Mouse (Mus musculus) left cerebral cortex, postnatal 25 days (tissue): ENCODE data around the gene Otub1. TPM values are rescaled to one million over a fixed set of nuclear protein-coding genes. Genes with fewer than 3 reads are reported as not detected.

Source experiments
- DNase-seq, 2 experiments: peaks; one replicate each; pipeline ENCODE4 v3.0.0; 2022; ENCODE audit warnings: low spot score in 2 of 2, mixed read lengths in 1 of 2
- intact Hi-C: fragments of 180-260 bp; cut with DNase I; formaldehyde crosslinking; loops from one replicate; pipeline ENCODE4 v1.15.1; 2025
- total RNA-seq, 2 experiments: library from RNA; stranded (reverse); gene quantifications; 2 replicates each; pipeline ENCODE4 v1.2.3; 2021

Gene Otub1
- total RNA-seq: 100 to 1,000 TPM; 258 to 270 TPM

GRCm38 (mm10) chr19:7205753-7206736, at the start of gene Otub1:
Gene Otub1, minus strand, starts transcription at chr19:7206316.
- intact Hi-C loops: no loop called here
- peak; percentile 92 to 96 for DNase-seq

- DNase-seq: no peak
- intact Hi-C loops: no loop called here
Observed at GRCm38 (mm10) chr19:7246021-7246420, 39.9 kb upstream of the Otub1 start.

GRCm38 (mm10) chr19:7240782-7241690, 34.9 kb upstream of the Otub1 start, which contains the start of gene Naa40:
Gene Naa40, minus strand, starts transcription at chr19:7241183.
- peak; percentile 93 to 96 for DNase-seq
- intact Hi-C loops: loop anchor here (2.0 kb wide), 1 partner anchor 176 kb away; the partner anchor contains the start of gene 2700081O15Rik

- DNase-seq: no peak
- intact Hi-C loops: loop anchor here (2.0 kb wide), 1 partner anchor 177 kb away; the partner anchor contains the start of gene 2700081O15Rik
Observed at GRCm38 (mm10) chr19:7240291-7240690, 34.2 kb upstream of the Otub1 start.

GRCm38 (mm10) chr19:7239574-7239973, 33.5 kb upstream of the Otub1 start:
- intact Hi-C loops: loop anchor here (10.0 kb wide), 2 partner anchors 105 to 375 kb away; partner anchors contain the start of genes Hrasls5 and Mark2
- DNase-seq: no peak

GRCm38 (mm10) chr19:7236742-7237141, 30.6 kb upstream of the Otub1 start:
- intact Hi-C loops: loop anchor here (10.0 kb wide), 2 partner anchors 108 to 378 kb away; partner anchors contain the start of genes Hrasls5 and Mark2
- DNase-seq: no peak

GRCm38 (mm10) chr19:7236011-7236410, 29.9 kb upstream of the Otub1 start:
- no peak for DNase-seq
- intact Hi-C loops: loop anchor here (10.0 kb wide), 2 partner anchors 109 to 379 kb away; partner anchors contain the start of genes Hrasls5 and Mark2

GRCm38 (mm10) chr19:7235461-7235860, 29.3 kb upstream of the Otub1 start:
- intact Hi-C loops: loop anchor here (10.0 kb wide), 2 partner anchors 109 to 379 kb away; partner anchors contain the start of genes Hrasls5 and Mark2
- no peak for DNase-seq

GRCm38 (mm10) chr19:7234537-7235221, 28.6 kb upstream of the Otub1 start:
- peak; percentile 83 to 89 for DNase-seq
- intact Hi-C loops: loop anchor here (10.0 kb wide), 2 partner anchors 110 to 380 kb away; partner anchors contain the start of genes Hrasls5 and Mark2

- DNase-seq: no peak
- intact Hi-C loops: no loop called here
Observed at GRCm38 (mm10) chr19:7226511-7226914, 20.4 kb upstream of the Otub1 start.

GRCm38 (mm10) chr19:7225096-7225690, 19.1 kb upstream of the Otub1 start:
- intact Hi-C loops: no loop called here
- no peak for DNase-seq

GRCm38 (mm10) chr19:7224253-7224652, 18.1 kb upstream of the Otub1 start:
- no peak for DNase-seq
- intact Hi-C loops: no loop called here

GRCm38 (mm10) chr19:7223488-7223887, 17.4 kb upstream of the Otub1 start:
- DNase-seq: no peak
- intact Hi-C loops: no loop called here

GRCm38 (mm10) chr19:7222196-7222595, 16.1 kb upstream of the Otub1 start:
- DNase-seq: no peak
- intact Hi-C loops: no loop called here

- no peak for DNase-seq
- intact Hi-C loops: no loop called here
Observed at GRCm38 (mm10) chr19:7218753-7219152, 12.6 kb upstream of the Otub1 start.

GRCm38 (mm10) chr19:7217926-7218267, 11.8 kb upstream of the Otub1 start:
- no peak for DNase-seq
- intact Hi-C loops: no loop called here

- peak; percentile 97 to 99 for DNase-seq
- intact Hi-C loops: no loop called here
Observed at GRCm38 (mm10) chr19:7217162-7217925, 11.2 kb upstream of the Otub1 start, which contains the start of gene Cox8a. Gene Cox8a, minus strand, starts transcription at chr19:7217616.

- peak in 1 of 2 experiments; percentile 22 for DNase-seq
- intact Hi-C loops: no loop called here
Observed at GRCm38 (mm10) chr19:7214484-7214883, 8.4 kb upstream of the Otub1 start.
